Mouse (Mus musculus) MEL (cell line): ENCODE measurements around the gene Mybphl. TPM values are rescaled to one million over a fixed set of nuclear protein-coding genes. Genes with fewer than 3 reads are reported as not detected.

Experiments used
- DNase-seq: peaks from one replicate; pipeline ENCODE4 v3.0.0; 2011; ENCODE audit warnings: low read depth, low spot score
- H3K27ac ChIP-seq: 2 replicates; pipeline ENCODE4 v1.5.1; 2012; ENCODE audit warnings: low read depth, mild to moderate bottlenecking, control low read depth, low read length, moderate library complexity; ENCODE audit not compliant: control insufficient read depth
- H3K27me3 ChIP-seq, 2 experiments: fragments of 150-350 bp in 1 of 2; sonication (generic) in 1 of 2; 2 replicates each; pipeline ENCODE4 v1.6.1; 2012; ENCODE audit warnings: low read length in 2 of 2, mild to moderate bottlenecking in 2 of 2, improper control_type of control experiment in 1 of 2, moderate library complexity in 1 of 2; ENCODE audit not compliant: insufficient read depth in 2 of 2, control insufficient read depth in 1 of 2
- H3K36me3 ChIP-seq, 2 experiments: 2 replicates each; pipeline ENCODE4 v1.6.1; 2012 to 2014; ENCODE audit warnings: low read length in 2 of 2, improper control_type of control experiment in 1 of 2, inconsistent platforms in 1 of 2, mild to moderate bottlenecking in 1 of 2; ENCODE audit not compliant: insufficient read depth in 2 of 2, control insufficient read depth in 1 of 2
- H3K4me1 ChIP-seq, 2 experiments: fragments of 150-350 bp in 1 of 2; sonication (generic) in 1 of 2; 2 replicates each; pipeline ENCODE4 v1.6.1; 2012; ENCODE audit warnings: low read length in 2 of 2, improper control_type of control experiment in 1 of 2, mild to moderate bottlenecking in 1 of 2; ENCODE audit not compliant: insufficient read depth in 2 of 2, control insufficient read depth in 1 of 2
- H3K4me3 ChIP-seq, 2 experiments: fragments of 150-350 bp in 1 of 2; sonication (generic) in 1 of 2; 2 replicates each; pipeline ENCODE4 v1.5.1; 2012; ENCODE audit warnings: low read depth in 2 of 2, low read length in 2 of 2, mild to moderate bottlenecking in 2 of 2, moderate library complexity in 2 of 2, control low read depth in 1 of 2, improper control_type of control experiment in 1 of 2; ENCODE audit not compliant: control insufficient read depth in 1 of 2, insufficient read depth in 1 of 2
- H3K79me2 ChIP-seq: 2 replicates; pipeline ENCODE4 v1.6.1; 2012; ENCODE audit warnings: mild to moderate bottlenecking, low read length, moderate library complexity; ENCODE audit not compliant: control insufficient read depth, poor library complexity, insufficient read depth
- H3K9ac ChIP-seq: 2 replicates; pipeline ENCODE4 v1.6.1; 2012; ENCODE audit warnings: low read depth, mild to moderate bottlenecking, control low read depth, low read length, moderate library complexity; ENCODE audit not compliant: control insufficient read depth, poor library complexity, severe bottlenecking
- H3K9me3 ChIP-seq: fragments of 150-350 bp; sonication (generic); replicated peaks from 2 replicates; pipeline ENCODE4 v1.6.1; 2012; ENCODE audit warnings: mild to moderate bottlenecking, low read length, improper control_type of control experiment, moderate library complexity; ENCODE audit not compliant: insufficient read depth
- CHD1 ChIP-seq: IDR thresholded peaks from 2 replicates; pipeline ENCODE4 v1.6.1; 2012; ENCODE audit warnings: low read depth, mild to moderate bottlenecking, inconsistent platforms, low read length, improper control_type of control experiment
- E2F4 ChIP-seq: IDR thresholded peaks from 2 replicates; pipeline ENCODE4 v1.6.1; 2011; ENCODE audit warnings: low read depth, low read length, improper control_type of control experiment, borderline replicate concordance
- ELF1 ChIP-seq: IDR thresholded peaks from 2 replicates; pipeline ENCODE4 v1.6.1; 2014; ENCODE audit warnings: low read depth, mild to moderate bottlenecking, inconsistent platforms, low read length, improper control_type of control experiment, moderate library complexity
- EP300 ChIP-seq, 2 experiments: IDR thresholded peaks; 2 replicates each; pipeline ENCODE4 v1.6.1; 2011; ENCODE audit warnings: improper control_type of control experiment in 2 of 2, low read length in 2 of 2, low read depth in 1 of 2, mild to moderate bottlenecking in 1 of 2
- ETS1 ChIP-seq: IDR thresholded peaks from 2 replicates; pipeline ENCODE4 v1.6.1; 2012; ENCODE audit warnings: low read depth, mild to moderate bottlenecking, inconsistent platforms, low read length, improper control_type of control experiment, moderate library complexity
- GABPA ChIP-seq: IDR thresholded peaks from 2 replicates; pipeline ENCODE4 v1.6.1; 2012; ENCODE audit warnings: low read depth, mild to moderate bottlenecking, inconsistent platforms, low read length, improper control_type of control experiment, moderate library complexity
- HCFC1 ChIP-seq: IDR thresholded peaks from 2 replicates; pipeline ENCODE4 v1.6.1; 2012; ENCODE audit warnings: low read depth, mild to moderate bottlenecking, inconsistent platforms, low read length, improper control_type of control experiment, moderate library complexity
- JUND ChIP-seq: IDR thresholded peaks from 2 replicates; pipeline ENCODE4 v1.6.1; 2011; ENCODE audit warnings: low read depth, mild to moderate bottlenecking, improper control_type of control experiment, low read length
- MAX ChIP-seq: IDR thresholded peaks from 2 replicates; pipeline ENCODE4 v1.6.1; 2011; ENCODE audit warnings: low read length, improper control_type of control experiment
- MAZ ChIP-seq: IDR thresholded peaks from 2 replicates; pipeline ENCODE4 v1.6.1; 2012; ENCODE audit warnings: low read depth, mild to moderate bottlenecking, inconsistent platforms, low read length, improper control_type of control experiment
- MYB ChIP-seq: IDR thresholded peaks from 2 replicates; pipeline ENCODE4 v1.6.1; 2011; ENCODE audit warnings: mild to moderate bottlenecking, low read depth, low read length, improper control_type of control experiment
- NELFE ChIP-seq: IDR thresholded peaks from 2 replicates; pipeline ENCODE4 v1.6.1; 2011; ENCODE audit warnings: low read depth, low read length, improper control_type of control experiment
- NRF1 ChIP-seq: IDR thresholded peaks from 2 replicates; pipeline ENCODE4 v1.6.1; 2014; ENCODE audit warnings: low read depth, mild to moderate bottlenecking, inconsistent platforms, low read length, improper control_type of control experiment, moderate library complexity; ENCODE audit not compliant: poor library complexity, insufficient read depth, severe bottlenecking
- POLR2AphosphoS2 ChIP-seq: IDR thresholded peaks from 2 replicates; pipeline ENCODE4 v1.6.1; 2011; ENCODE audit warnings: low read length, improper control_type of control experiment
- SMC3 ChIP-seq: IDR thresholded peaks from 2 replicates; pipeline ENCODE4 v1.6.1; 2011; ENCODE audit warnings: low read depth, low read length, improper control_type of control experiment
- TAL1 ChIP-seq: IDR thresholded peaks from 2 replicates; pipeline ENCODE4 v1.6.1; 2012; ENCODE audit warnings: mild to moderate bottlenecking, inconsistent platforms, low read length, moderate library complexity, mixed read lengths
- TBP ChIP-seq: IDR thresholded peaks from 2 replicates; pipeline ENCODE4 v1.8.0; 2011; ENCODE audit warnings: low read depth, low read length, improper control_type of control experiment
- TCF12 ChIP-seq: IDR thresholded peaks from 2 replicates; pipeline ENCODE4 v1.6.1; 2014; ENCODE audit warnings: low read depth, mild to moderate bottlenecking, inconsistent platforms, low read length, improper control_type of control experiment, moderate library complexity
- ZC3H11A ChIP-seq: IDR thresholded peaks from 2 replicates; pipeline ENCODE4 v1.6.1; 2012; ENCODE audit warnings: low read depth, mild to moderate bottlenecking, inconsistent platforms, low read length, improper control_type of control experiment
- ZKSCAN1 ChIP-seq: IDR thresholded peaks from 2 replicates; pipeline ENCODE4 v1.6.1; 2012; ENCODE audit warnings: low read depth, mild to moderate bottlenecking, inconsistent platforms, low read length, improper control_type of control experiment, moderate library complexity
- ZNF384 ChIP-seq: IDR thresholded peaks from 2 replicates; pipeline ENCODE4 v1.6.1; 2012; ENCODE audit warnings: low read depth, mild to moderate bottlenecking, inconsistent platforms, low read length, improper control_type of control experiment
- polyA plus RNA-seq, 2 experiments: library from polyadenylated mRNA; stranded (reverse) in 1 of 2; unstranded in 1 of 2; fragments of >175 nt in 1 of 2; fragments of >200 nt in 1 of 2; gene quantifications; 2 replicates each; pipeline versions ENCODE4 v1.2.1 to v1.2.4; 2012; ENCODE audit warnings: low replicate concordance in 2 of 2, low read depth in 1 of 2; ENCODE audit not compliant: insufficient read length in 2 of 2, insufficient read depth in 1 of 2, missing spikeins in 1 of 2
- total RNA-seq: library from RNA; depleted of rRNA; stranded (reverse); fragments of 300-350 nt; gene quantifications from 2 replicates; pipeline ENCODE4 v1.2.3, GENCODE M21; 2012

Gene Mybphl
- total and polyA plus RNA-seq, 3 experiments, result not detected

DNA sequence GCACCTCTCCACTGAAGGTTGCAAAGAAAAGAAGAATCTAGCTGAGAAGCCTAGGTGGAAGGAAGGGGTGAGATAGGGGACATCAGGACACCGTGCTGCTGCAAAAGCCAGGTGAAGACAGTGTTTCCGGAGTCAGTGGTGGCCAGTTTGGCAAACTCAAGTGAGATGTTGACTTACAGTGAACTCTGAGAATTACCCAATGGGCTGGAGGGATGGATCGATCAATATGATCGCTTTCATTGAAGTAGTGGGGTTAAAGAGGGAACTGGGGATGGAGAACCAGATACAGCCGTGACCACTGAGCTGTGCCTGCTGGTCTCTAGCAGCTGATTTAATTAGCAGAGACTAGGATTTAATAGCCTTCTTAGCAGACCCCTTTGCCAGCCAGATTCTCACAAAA, 27.8 kb upstream of the Mybphl start:
- H3K4me3 ChIP-seq, result no peak overlapping the region
- DNase-seq, result no peak
- no peaks in the 10 kb centered on the region for H3K27me3 ChIP-seq
- TF ChIP-seq ETS1 (no peak), CHD1 (no peak), ZNF384 (no peak), GABPA (no peak), ELF1 (no peak), POLR2AphosphoS2 (no peak), ZC3H11A (no peak), ZKSCAN1 (no peak), MYB (no peak), EP300 (IDR thresholded peaks at IDR 0.05; ENCODE audit: low read depth in 1 of 2, low read length in 2 of 2) (no peak), JUND (no peak), TCF12 (no peak), E2F4 (no peak), TBP (no peak), TAL1 (no peak), MAX (no peak)
- no peaks in the 10 kb centered on the region; a peak in 2 of 4 replicates for H3K36me3 ChIP-seq
- H3K27ac ChIP-seq, result no peak overlapping the region
- no peaks in the 10 kb centered on the region for H3K4me1 ChIP-seq
- H3K9me3 ChIP-seq, result no peaks in the 10 kb centered on the region
- no peak overlapping the region for H3K9ac ChIP-seq
- H3K79me2 ChIP-seq, result no peaks in the 10 kb centered on the region

GRCm38 (mm10) chr3:108341040-108341439, 23.7 kb upstream of the Mybphl start:
- Histone ChIP-seq H3K4me3 (no peak overlapping the region), H3K4me1 (peaks cover 0 to 3% of the 10 kb centered on the region in 2 experiments; a peak in 1 of 4 replicates), H3K9me3 (no peaks in the 10 kb centered on the region), H3K27ac (no peak overlapping the region), H3K9ac (no peak overlapping the region), H3K27me3 (no peaks in the 10 kb centered on the region), H3K79me2 (no peaks in the 10 kb centered on the region), H3K36me3 (peaks cover 0 to 3% of the 10 kb centered on the region in 2 experiments; a peak in 2 of 4 replicates)
- DNase-seq, result no peak
- no peak for TF ChIP-seq CHD1
- no peak for TF ChIP-seq MAZ
- TF ChIP-seq TBP, result no peak
- TF ChIP-seq EP300 (IDR thresholded peaks at IDR 0.05; ENCODE audit: low read depth in 1 of 2, low read length in 2 of 2), result no peak
- no peak for TF ChIP-seq NELFE
- no peak for TF ChIP-seq NRF1
- TF ChIP-seq HCFC1, result no peak
- TF ChIP-seq SMC3, result no peak
- TF ChIP-seq ZNF384, result no peak
